Mouse (Mus musculus) MEL (cell line): ENCODE data around the gene Cbx8. TPM values are rescaled to one million over a fixed set of nuclear protein-coding genes. Genes with fewer than 3 reads are reported as not detected.
A peak's percentile ranks its signal among the peaks of the same experiment; 100 is the strongest.

ENCODE experiments used
- DNase-seq: peaks from one replicate; pipeline ENCODE4 v3.0.0; 2011; ENCODE audit warnings: low read depth, low spot score
- H3K27ac ChIP-seq: 2 replicates; pipeline ENCODE4 v1.5.1; 2012; ENCODE audit warnings: low read depth, mild to moderate bottlenecking, control low read depth, low read length, moderate library complexity; ENCODE audit not compliant: control insufficient read depth
- H3K27me3 ChIP-seq, 2 experiments: fragments of 150-350 bp in 1 of 2; sonication (generic) in 1 of 2; 2 replicates each; pipeline ENCODE4 v1.6.1; 2012; ENCODE audit warnings: low read length in 2 of 2, mild to moderate bottlenecking in 2 of 2, improper control_type of control experiment in 1 of 2, moderate library complexity in 1 of 2; ENCODE audit not compliant: insufficient read depth in 2 of 2, control insufficient read depth in 1 of 2
- H3K36me3 ChIP-seq, 2 experiments: 2 replicates each; pipeline ENCODE4 v1.6.1; 2012 to 2014; ENCODE audit warnings: low read length in 2 of 2, improper control_type of control experiment in 1 of 2, inconsistent platforms in 1 of 2, mild to moderate bottlenecking in 1 of 2; ENCODE audit not compliant: insufficient read depth in 2 of 2, control insufficient read depth in 1 of 2
- H3K4me1 ChIP-seq, 2 experiments: fragments of 150-350 bp in 1 of 2; sonication (generic) in 1 of 2; 2 replicates each; pipeline ENCODE4 v1.6.1; 2012; ENCODE audit warnings: low read length in 2 of 2, improper control_type of control experiment in 1 of 2, mild to moderate bottlenecking in 1 of 2; ENCODE audit not compliant: insufficient read depth in 2 of 2, control insufficient read depth in 1 of 2
- H3K4me3 ChIP-seq, 2 experiments: fragments of 150-350 bp in 1 of 2; sonication (generic) in 1 of 2; 2 replicates each; pipeline ENCODE4 v1.5.1; 2012; ENCODE audit warnings: low read depth in 2 of 2, low read length in 2 of 2, mild to moderate bottlenecking in 2 of 2, moderate library complexity in 2 of 2, control low read depth in 1 of 2, improper control_type of control experiment in 1 of 2; ENCODE audit not compliant: control insufficient read depth in 1 of 2, insufficient read depth in 1 of 2
- H3K79me2 ChIP-seq: 2 replicates; pipeline ENCODE4 v1.6.1; 2012; ENCODE audit warnings: mild to moderate bottlenecking, low read length, moderate library complexity; ENCODE audit not compliant: control insufficient read depth, poor library complexity, insufficient read depth
- H3K9ac ChIP-seq: 2 replicates; pipeline ENCODE4 v1.6.1; 2012; ENCODE audit warnings: low read depth, mild to moderate bottlenecking, control low read depth, low read length, moderate library complexity; ENCODE audit not compliant: control insufficient read depth, poor library complexity, severe bottlenecking
- H3K9me3 ChIP-seq: fragments of 150-350 bp; sonication (generic); replicated peaks from 2 replicates; pipeline ENCODE4 v1.6.1; 2012; ENCODE audit warnings: mild to moderate bottlenecking, low read length, improper control_type of control experiment, moderate library complexity; ENCODE audit not compliant: insufficient read depth
- BHLHE40 ChIP-seq: IDR thresholded peaks from 2 replicates; pipeline ENCODE4 v1.6.1; 2012; ENCODE audit warnings: low read depth, mild to moderate bottlenecking, inconsistent platforms, low read length, improper control_type of control experiment, borderline replicate concordance
- CHD2 ChIP-seq: IDR thresholded peaks from 2 replicates; pipeline ENCODE4 v1.6.1; 2011; ENCODE audit warnings: low read length, improper control_type of control experiment
- CTCF ChIP-seq, 3 experiments: IDR thresholded peaks in 2 of 3; conservative IDR thresholded peaks in 1 of 3; 2 replicates each; pipeline ENCODE4 v1.5.1; 2011 to 2012; ENCODE audit warnings: low read length in 3 of 3, low read depth in 2 of 3, mild to moderate bottlenecking in 2 of 3, improper control_type of control experiment in 1 of 3, inconsistent platforms in 1 of 3, mixed read lengths in 1 of 3, moderate library complexity in 1 of 3; ENCODE audit not compliant: control insufficient read depth in 1 of 3, insufficient read depth in 1 of 3, poor library complexity in 1 of 3, severe bottlenecking in 1 of 3
- HCFC1 ChIP-seq: IDR thresholded peaks from 2 replicates; pipeline ENCODE4 v1.6.1; 2012; ENCODE audit warnings: low read depth, mild to moderate bottlenecking, inconsistent platforms, low read length, improper control_type of control experiment, moderate library complexity
- MAFK ChIP-seq: IDR thresholded peaks from 2 replicates; pipeline ENCODE4 v1.6.1; 2011; ENCODE audit warnings: low read depth, mild to moderate bottlenecking, low read length, improper control_type of control experiment, borderline replicate concordance
- MAZ ChIP-seq: IDR thresholded peaks from 2 replicates; pipeline ENCODE4 v1.6.1; 2012; ENCODE audit warnings: low read depth, mild to moderate bottlenecking, inconsistent platforms, low read length, improper control_type of control experiment
- MXI1 ChIP-seq: IDR thresholded peaks from 2 replicates; pipeline ENCODE4 v1.6.1; 2011; ENCODE audit warnings: mild to moderate bottlenecking, low read depth, low read length, improper control_type of control experiment
- MYB ChIP-seq: IDR thresholded peaks from 2 replicates; pipeline ENCODE4 v1.6.1; 2011; ENCODE audit warnings: mild to moderate bottlenecking, low read depth, low read length, improper control_type of control experiment
- NRF1 ChIP-seq: IDR thresholded peaks from 2 replicates; pipeline ENCODE4 v1.6.1; 2014; ENCODE audit warnings: low read depth, mild to moderate bottlenecking, inconsistent platforms, low read length, improper control_type of control experiment, moderate library complexity; ENCODE audit not compliant: poor library complexity, insufficient read depth, severe bottlenecking
- RAD21 ChIP-seq: IDR thresholded peaks from 2 replicates; pipeline ENCODE4 v1.6.1; 2011; ENCODE audit warnings: mild to moderate bottlenecking, low read depth, low read length, improper control_type of control experiment
- SIN3A ChIP-seq: IDR thresholded peaks from 2 replicates; pipeline ENCODE4 v1.6.1; 2012; ENCODE audit warnings: low read length, improper control_type of control experiment, inconsistent platforms
- SMC3 ChIP-seq: IDR thresholded peaks from 2 replicates; pipeline ENCODE4 v1.6.1; 2011; ENCODE audit warnings: low read depth, low read length, improper control_type of control experiment
- TAL1 ChIP-seq: IDR thresholded peaks from 2 replicates; pipeline ENCODE4 v1.6.1; 2012; ENCODE audit warnings: mild to moderate bottlenecking, inconsistent platforms, low read length, moderate library complexity, mixed read lengths
- TBP ChIP-seq: IDR thresholded peaks from 2 replicates; pipeline ENCODE4 v1.8.0; 2011; ENCODE audit warnings: low read depth, low read length, improper control_type of control experiment
- ZC3H11A ChIP-seq: IDR thresholded peaks from 2 replicates; pipeline ENCODE4 v1.6.1; 2012; ENCODE audit warnings: low read depth, mild to moderate bottlenecking, inconsistent platforms, low read length, improper control_type of control experiment
- polyA plus RNA-seq, 2 experiments: library from polyadenylated mRNA; stranded (reverse) in 1 of 2; unstranded in 1 of 2; fragments of >175 nt in 1 of 2; fragments of >200 nt in 1 of 2; gene quantifications; 2 replicates each; pipeline versions ENCODE4 v1.2.1 to v1.2.4; 2012; ENCODE audit warnings: low replicate concordance in 2 of 2, low read depth in 1 of 2; ENCODE audit not compliant: insufficient read length in 2 of 2, insufficient read depth in 1 of 2, missing spikeins in 1 of 2
- total RNA-seq: library from RNA; depleted of rRNA; stranded (reverse); fragments of 300-350 nt; gene quantifications from 2 replicates; pipeline ENCODE4 v1.2.3, GENCODE M21; 2012

Cbx8 gene
- total and polyA plus RNA-seq, 3 experiments: 5.7 to 11.3 TPM; not detected in 1

DNA sequence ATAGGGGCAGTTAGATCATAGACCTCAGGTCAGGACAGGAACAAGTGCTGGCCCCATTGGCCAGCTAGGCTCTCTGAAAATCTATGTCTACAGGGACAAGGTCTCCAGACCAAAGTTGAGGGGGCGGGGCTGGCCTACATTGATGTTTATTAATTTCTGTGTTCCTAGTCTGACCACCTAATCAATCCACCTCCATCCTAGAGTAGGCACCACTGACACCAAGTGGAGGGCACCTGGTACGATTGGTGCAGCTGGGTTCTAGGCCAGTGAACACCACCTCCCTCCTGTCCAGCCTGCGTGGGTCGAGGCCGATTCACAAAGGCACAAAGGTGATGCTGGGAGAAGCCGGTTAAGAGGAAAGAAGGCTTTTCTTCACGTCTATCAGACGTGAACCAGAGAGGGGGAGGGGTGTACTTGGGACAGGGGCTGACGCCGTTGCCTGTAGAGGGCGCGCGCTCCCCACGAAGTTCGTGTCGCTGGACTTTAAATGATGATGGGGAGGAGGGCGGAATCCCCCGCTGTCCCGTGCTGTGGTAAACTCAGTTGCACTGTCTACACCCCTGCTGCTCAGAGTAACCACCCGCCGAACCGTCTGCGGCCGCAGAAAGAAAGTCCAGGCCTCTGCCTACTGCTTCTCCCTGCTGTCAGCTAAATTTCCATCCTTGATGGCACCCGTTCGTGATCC lies 6.8 kb downstream of the Cbx8 start:
- peak; percentile 74 for DNase-seq
- TF ChIP-seq RAD21 (peak; percentile 81), TAL1 (no peak), HCFC1 (no peak), MAZ (peak; percentile 74; the same call in 1 of the 2 replicates), SMC3 (peak; percentile 66), CTCF (IDR thresholded peaks at IDR 0.05 in 2 of 3, conservative IDR thresholded peaks at IDR 0.05 in 1 of 3; ENCODE audit: control insufficient read depth in 1 of 3, insufficient read depth in 1 of 3, low read depth in 2 of 3, low read length in 3 of 3, poor library complexity in 1 of 3, severe bottlenecking in 1 of 3) (peak; percentile 63 to 95 (median 91); a peak in 5 of 6 replicates), SIN3A (0 out of 2 replicates have a peak, but pooled peaks have one; percentile 17), ZC3H11A (peak; percentile 59), TBP (no peak), BHLHE40 (peak; percentile 53), CHD2 (peak; percentile 40; the same call in 1 of the 2 replicates)
- Histone ChIP-seq H3K9ac (no peak overlapping the region), H3K4me1 (no peaks in the 10 kb centered on the region), H3K36me3 (no peaks in the 10 kb centered on the region), H3K79me2 (no peaks in the 10 kb centered on the region), H3K27me3 (no peaks in the 10 kb centered on the region), H3K4me3 (no peak overlapping the region), H3K27ac (no peak overlapping the region), H3K9me3 (no peaks in the 10 kb centered on the region)

DNA sequence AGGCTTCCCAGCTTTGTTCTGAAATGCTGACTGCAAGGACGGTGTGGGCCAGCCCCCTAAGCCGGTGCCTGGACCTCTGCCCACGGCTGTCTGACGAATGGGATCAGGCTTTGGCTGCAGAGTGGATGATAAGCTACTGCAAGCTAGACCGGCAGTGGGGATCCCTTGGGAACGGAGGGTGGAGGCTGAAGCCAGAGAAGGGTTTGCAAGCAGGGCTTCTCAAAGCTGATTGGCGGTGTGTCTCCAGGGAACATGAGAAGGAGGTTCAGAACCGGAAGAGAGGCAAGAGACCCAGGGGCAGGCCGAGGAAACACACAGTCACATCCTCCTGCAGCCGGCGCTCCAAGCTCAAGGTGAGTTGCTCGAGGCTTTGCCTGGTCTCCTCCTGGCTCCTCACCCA lies 14.6 kb downstream of the Cbx8 start:
- no peak for TF ChIP-seq MYB
- no peak for TF ChIP-seq NRF1
- no peak for TF ChIP-seq MAFK
- TF ChIP-seq MXI1: no peak
- H3K36me3 ChIP-seq: peaks cover 0 to 12% of the 10 kb centered on the region in 2 experiments; a peak in 2 of 4 replicates
- H3K4me3 ChIP-seq: no peak overlapping the region
- DNase-seq: no peak
- peaks cover 11% of the 10 kb centered on the region for H3K79me2 ChIP-seq
- H3K27me3 ChIP-seq: no peaks in the 10 kb centered on the region
- no peak overlapping the region for H3K9ac ChIP-seq
- no peak overlapping the region for H3K27ac ChIP-seq
- peaks cover 0 to 17% of the 10 kb centered on the region in 2 experiments; a peak in 2 of 4 replicates for H3K4me1 ChIP-seq
- H3K9me3 ChIP-seq: no peaks in the 10 kb centered on the region
